Mouse (Mus musculus) stomach, postnatal 0 days (tissue): Measurements from ENCODE around the gene Ppfibp1. TPM values are rescaled to one million over a fixed set of nuclear protein-coding genes. Genes with fewer than 3 reads are reported as not detected.

Experiments
- ATAC-seq: fragments of 200-750 bp; cut with Nextera tagmentation; 2 replicates; pipeline ENCODE4 v1.8.0; 2017; ENCODE audit not compliant: low FRiP score, low TSS enrichment
- DNase-seq: peaks from one replicate; pipeline ENCODE4 v3.0.0-alpha.2; 2016; ENCODE audit warnings: low spot score
- H3K27ac ChIP-seq: fragments of 300-500 bp; sonication (generic); replicated peaks from 2 replicates; pipeline ENCODE4 v1.5.1; 2014; ENCODE audit warnings: mild to moderate bottlenecking, control low read depth
- H3K27me3 ChIP-seq: fragments of 300-500 bp; sonication (generic); 2 replicates; pipeline ENCODE4 v1.6.1; 2014; ENCODE audit warnings: low read length; ENCODE audit not compliant: control insufficient read depth, insufficient read depth
- H3K36me3 ChIP-seq: fragments of 300-500 bp; sonication (generic); 2 replicates; pipeline ENCODE4 v1.6.1; 2014; ENCODE audit warnings: low read length, mixed read lengths; ENCODE audit not compliant: control insufficient read depth, insufficient read depth
- H3K4me1 ChIP-seq: fragments of 300-500 bp; sonication (generic); replicated peaks from 2 replicates; pipeline ENCODE4 v1.6.1; 2014; ENCODE audit warnings: antibody characterized with exemption; ENCODE audit not compliant: control insufficient read depth, insufficient read depth
- H3K4me2 ChIP-seq: fragments of 300-500 bp; sonication (generic); replicated peaks from 2 replicates; pipeline ENCODE4 v1.6.1; 2014; ENCODE audit warnings: low read depth, mild to moderate bottlenecking, control low read depth, moderate library complexity
- H3K4me3 ChIP-seq: fragments of 300-500 bp; sonication (generic); 2 replicates; pipeline ENCODE4 v1.5.1; 2014; ENCODE audit warnings: low read depth, low read length, control low read depth
- H3K9ac ChIP-seq: fragments of 300-500 bp; sonication (generic); 2 replicates; pipeline ENCODE4 v1.6.1; 2014; ENCODE audit warnings: mild to moderate bottlenecking, low read length, control low read depth, mixed read lengths
- H3K9me3 ChIP-seq: fragments of 300-500 bp; sonication (generic); 2 replicates; pipeline ENCODE4 v1.6.1; 2016; ENCODE audit warnings: low read length; ENCODE audit not compliant: control insufficient read depth
- CTCF ChIP-seq: IDR thresholded peaks from 2 replicates; pipeline ENCODE4 v1.5.1; 2016; ENCODE audit warnings: antibody characterized with exemption, low read depth, mild to moderate bottlenecking, moderate library complexity
- EP300 ChIP-seq: optimal IDR thresholded peaks from 2 replicates; pipeline ENCODE3; 2016; ENCODE audit warnings: antibody characterized with exemption
- WGBS: fragments of 180-500 bp; shearing (Covaris S2); extraction: QIAGEN DNeasy Blood & Tissue Kit; methylation state at CpG from one replicate; pipeline ENCODE4 v1.1.7; 2014; 5-methylcytosine and 5-hydroxymethylcytosine counted together
- polyA plus RNA-seq: library from polyadenylated mRNA; unstranded; fragments of >200 nt; fragmentation: Nextera tagmentation; extraction: Ambion mirVana; gene quantifications from 2 replicates; pipeline ENCODE4 v1.2.1, GENCODE M21; 2015

Gene Ppfibp1
- polyA plus RNA-seq, 1 experiment from 2014 or later, result 29.8 TPM

GRCm38 (mm10) chr6:146848281-146848680, 40.0 kb upstream of the Ppfibp1 start:
- H3K27ac ChIP-seq, result no peak overlapping the region
- no peaks in the 10 kb centered on the region for H3K36me3 ChIP-seq
- H3K9ac ChIP-seq, result no peak overlapping the region
- ATAC-seq, result no peak
- DNase-seq, result no peak
- no peak overlapping the region for H3K4me3 ChIP-seq
- no peaks in the 10 kb centered on the region for H3K9me3 ChIP-seq
- H3K4me2 ChIP-seq, result no peak overlapping the region
- H3K27me3 ChIP-seq, result no peaks in the 10 kb centered on the region
- TF ChIP-seq CTCF (no peak), EP300 (no peak)
- 65% methylated on average over 3 of the region's 3 CpGs for WGBS
- no peaks in the 10 kb centered on the region for H3K4me1 ChIP-seq

GRCm38 (mm10) chr6:146850050-146850449, 38.2 kb upstream of the Ppfibp1 start, which contains the start of gene Smco2:
Gene Smco2 (plus strand): TSS chr6:146850104.
- TF ChIP-seq EP300, result no peak
- no peak for TF ChIP-seq CTCF
- Histone ChIP-seq H3K4me3 (no peak within 1 kb of the TSS), H3K9ac (no peak within 1 kb of the TSS), H3K4me1 (no peaks in the 10 kb centered on the region), H3K27ac (no peak within 1 kb of the TSS), H3K4me2 (no peak within 1 kb of the TSS), H3K36me3 (no peaks in the 10 kb centered on the region), H3K27me3 (no peaks in the 10 kb centered on the region), H3K9me3 (no peaks in the 10 kb centered on the region)
- no peak for ATAC-seq
- no peak for DNase-seq
- 82% methylated on average over 4 of the region's 4 CpGs for WGBS

- 61% methylated on average over 3 of the region's 3 CpGs for WGBS
- no peak for ATAC-seq
- H3K9ac ChIP-seq, result no peak overlapping the region
- H3K4me1 ChIP-seq, result no peaks in the 10 kb centered on the region
- H3K27ac ChIP-seq, result no peak overlapping the region
- DNase-seq, result no peak
- no peaks in the 10 kb centered on the region for H3K36me3 ChIP-seq
- H3K4me3 ChIP-seq, result no peak overlapping the region
- no peaks in the 10 kb centered on the region for H3K27me3 ChIP-seq
- no peaks in the 10 kb centered on the region for H3K9me3 ChIP-seq
- TF ChIP-seq CTCF, result no peak
- TF ChIP-seq EP300, result no peak
- no peak overlapping the region for H3K4me2 ChIP-seq
These were observed 36.4 kb upstream of the Ppfibp1 start for GRCm38 (mm10) chr6:146851916-146852315.

DNA sequence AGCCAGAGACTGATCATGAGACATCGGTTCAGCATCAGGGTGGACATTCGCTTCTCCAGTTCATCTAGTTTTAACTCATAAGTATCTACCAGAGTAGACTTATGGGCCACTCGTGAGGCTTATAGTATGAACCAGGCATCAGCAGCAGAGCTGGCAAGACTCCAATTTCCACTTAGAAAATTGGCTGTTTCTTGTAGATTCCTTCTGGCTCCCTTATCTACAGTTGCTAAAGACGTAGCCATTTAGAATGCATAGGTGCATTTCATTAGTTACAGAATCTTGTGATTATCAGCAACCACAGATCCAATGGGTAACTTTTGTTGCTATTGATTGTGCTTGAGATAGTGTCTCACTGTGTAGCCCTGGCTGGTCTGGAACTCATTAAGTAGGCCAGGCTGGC, 35.5 kb upstream of the Ppfibp1 start:
- no peak overlapping the region for H3K9ac ChIP-seq
- H3K27me3 ChIP-seq, result no peaks in the 10 kb centered on the region
- no peak for ATAC-seq
- no peak for TF ChIP-seq EP300
- TF ChIP-seq CTCF, result no peak
- no peak overlapping the region for H3K4me2 ChIP-seq
- no peaks in the 10 kb centered on the region for H3K36me3 ChIP-seq
- WGBS, result 64% methylated on average over 4 of the region's 4 CpGs
- no peaks in the 10 kb centered on the region for H3K9me3 ChIP-seq
- no peaks in the 10 kb centered on the region for H3K4me1 ChIP-seq
- no peak for DNase-seq
- H3K27ac ChIP-seq, result no peak overlapping the region
- H3K4me3 ChIP-seq, result no peak overlapping the region

DNA sequence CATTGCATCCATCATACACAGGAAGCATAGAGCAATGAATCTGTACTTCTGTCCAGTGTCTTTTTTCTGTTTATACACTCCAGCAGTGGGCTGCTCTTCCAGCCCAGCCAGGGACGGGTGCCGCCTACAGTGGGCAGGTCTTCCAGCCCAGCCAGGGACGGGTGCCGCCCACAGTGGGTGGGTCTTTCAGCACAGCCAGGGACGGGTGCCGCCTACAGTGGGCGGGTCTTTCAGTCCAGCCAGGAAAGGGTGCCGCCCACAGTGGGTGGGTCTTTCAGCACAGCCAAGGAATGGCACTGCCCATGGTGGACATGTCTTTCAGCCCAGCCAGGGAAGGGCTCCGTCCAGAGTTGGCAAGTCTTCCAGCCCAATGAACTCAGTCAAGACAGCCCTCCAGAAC, 33.1 kb upstream of the Ppfibp1 start:
- 95% methylated on average over 9 of the region's 9 CpGs for WGBS
- no peak for ATAC-seq
- H3K36me3 ChIP-seq, result no peaks in the 10 kb centered on the region

DNA sequence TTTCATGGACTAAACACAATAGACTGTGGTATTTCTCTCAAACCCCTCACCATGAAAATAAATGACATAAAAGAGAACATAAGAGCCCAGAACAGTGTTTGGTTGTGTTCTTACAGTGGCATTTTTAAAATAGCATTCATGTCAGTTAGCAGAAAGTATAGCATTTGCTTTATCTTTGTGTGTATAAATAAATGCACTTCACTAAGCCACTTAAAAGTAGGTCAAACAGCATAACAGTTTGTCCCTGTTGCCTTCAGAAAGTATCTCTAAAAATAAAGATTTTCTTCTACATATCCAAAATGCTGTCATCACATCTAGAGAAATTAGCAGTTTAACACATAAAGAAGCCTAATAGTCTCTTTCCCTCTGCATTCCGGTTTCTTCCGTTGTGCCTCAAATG, 30.9 kb upstream of the Ppfibp1 start:
- Histone ChIP-seq H3K9ac (no peak overlapping the region), H3K27me3 (no peaks in the 10 kb centered on the region), H3K9me3 (no peaks in the 10 kb centered on the region), H3K4me3 (no peak overlapping the region), H3K4me2 (no peak overlapping the region), H3K4me1 (no peaks in the 10 kb centered on the region), H3K27ac (no peak overlapping the region), H3K36me3 (no peaks in the 10 kb centered on the region)
- 78% methylated on average over 2 of the region's 2 CpGs for WGBS
- DNase-seq (no peak), ATAC-seq (no peak)
- no peak for TF ChIP-seq EP300
- TF ChIP-seq CTCF, result no peak

More for the DNA sequence above, 33.1 kb upstream of the Ppfibp1 start:
- H3K9ac ChIP-seq, result no peak overlapping the region
- H3K4me1 ChIP-seq, result no peaks in the 10 kb centered on the region
- TF ChIP-seq CTCF (no peak), EP300 (no peak)
- no peak overlapping the region for H3K4me3 ChIP-seq
- no peaks in the 10 kb centered on the region for H3K9me3 ChIP-seq
- DNase-seq, result no peak
- H3K27ac ChIP-seq, result no peak overlapping the region
- no peak overlapping the region for H3K4me2 ChIP-seq
- no peaks in the 10 kb centered on the region for H3K27me3 ChIP-seq
